Mouse (Mus musculus) limb, embryonic 14.5 days (tissue): ENCODE measurements around the gene Zbtb20. TPM values are rescaled to one million over a fixed set of nuclear protein-coding genes. Genes with fewer than 3 reads are reported as not detected.

Experiments
- ATAC-seq: fragments of 200-750 bp; cut with Nextera tagmentation; 2 replicates; pipeline ENCODE4 v1.8.0; 2017; ENCODE audit warnings: low read depth, moderate number of reproducible peaks, moderate TSS enrichment; ENCODE audit not compliant: low FRiP score
- DNase-seq: peaks from one replicate; pipeline ENCODE4 v3.0.0-alpha.2; 2015; ENCODE audit warnings: low spot score
- H3K27ac ChIP-seq: fragments of 300-500 bp; sonication (generic); replicated peaks from 2 replicates; pipeline ENCODE4 v1.5.1; 2014; ENCODE audit warnings: low read depth, mild to moderate bottlenecking, low read length, moderate library complexity, mixed read lengths
- H3K27me3 ChIP-seq: fragments of 300-500 bp; sonication (generic); 2 replicates; pipeline ENCODE4 v1.6.1; 2014; ENCODE audit warnings: low read length, mixed read lengths; ENCODE audit not compliant: control insufficient read depth, insufficient read depth
- H3K36me3 ChIP-seq: fragments of 300-500 bp; sonication (generic); 2 replicates; pipeline ENCODE4 v1.6.1; 2014; ENCODE audit warnings: mild to moderate bottlenecking, low read length, moderate library complexity, mixed read lengths; ENCODE audit not compliant: control insufficient read depth, insufficient read depth
- H3K4me1 ChIP-seq: fragments of 300-500 bp; sonication (generic); 2 replicates; pipeline ENCODE4 v1.6.1; 2014; ENCODE audit warnings: antibody characterized with exemption, low read length, mixed read lengths; ENCODE audit not compliant: control insufficient read depth, insufficient read depth
- H3K4me2 ChIP-seq: fragments of 300-500 bp; sonication (generic); replicated peaks from 2 replicates; pipeline ENCODE4 v1.6.1; 2014; ENCODE audit warnings: low read depth, mild to moderate bottlenecking, low read length, moderate library complexity; ENCODE audit not compliant: severe bottlenecking
- H3K4me3 ChIP-seq: fragments of 300-500 bp; sonication (generic); replicated peaks from 2 replicates; pipeline ENCODE4 v1.5.1; 2014; ENCODE audit warnings: low read length
- H3K9ac ChIP-seq: fragments of 300-500 bp; sonication (generic); 2 replicates; pipeline ENCODE4 v1.6.1; 2014; ENCODE audit warnings: mild to moderate bottlenecking, low read depth, low read length, moderate library complexity; ENCODE audit not compliant: severe bottlenecking
- H3K9me3 ChIP-seq: fragments of 300-500 bp; sonication (generic); 2 replicates; pipeline ENCODE4 v1.6.1; 2016; ENCODE audit warnings: low read length; ENCODE audit not compliant: control insufficient read depth
- POLR2A ChIP-seq: fragments of 200-500 bp; IDR thresholded peaks from 2 replicates; pipeline ENCODE4 v1.8.0; 2012; ENCODE audit warnings: inconsistent platforms, mild to moderate bottlenecking, moderate library complexity, borderline replicate concordance; ENCODE audit not compliant: insufficient read depth, insufficient read length; ENCODE audit errors: extremely low read depth
- WGBS: fragments of 180-500 bp; shearing (Covaris S2); extraction: QIAGEN DNeasy Blood & Tissue Kit; methylation state at CpG from one replicate; pipeline ENCODE4 v1.1.7; 2014; 5-methylcytosine and 5-hydroxymethylcytosine counted together
- polyA plus RNA-seq, 2 experiments: library from polyadenylated mRNA; depleted of rRNA in 1 of 2; stranded (reverse) in 1 of 2; unstranded in 1 of 2; fragments of >200 nt; fragmentation: Nextera tagmentation in 1 of 2; extraction: Ambion mirVana in 1 of 2; gene quantifications; 2 replicates each; pipeline versions ENCODE4 v1.2.1 to v1.2.3; 2012 to 2014

The Zbtb20 gene
- polyA plus RNA-seq, 2 experiments: 2.5 to 17.6 TPM

- TF ChIP-seq POLR2A: no peak
- H3K4me1 ChIP-seq: no peaks in the 10 kb centered on the region; the same call in 1 of the 2 replicates
- H3K4me2 ChIP-seq: no peak overlapping the region
- H3K9ac ChIP-seq: no peak overlapping the region
- no peak overlapping the region for H3K4me3 ChIP-seq
- DNase-seq (no peak), ATAC-seq (no peak)
- H3K36me3 ChIP-seq: no peaks in the 10 kb centered on the region
- H3K27ac ChIP-seq: no peak overlapping the region
- WGBS: 47% methylated on average over 9 of the region's 9 CpGs
- H3K9me3 ChIP-seq: no peaks in the 10 kb centered on the region
- no peaks in the 10 kb centered on the region for H3K27me3 ChIP-seq
Measured at GRCm38 (mm10) chr16:43303245-43304197, 427.8 kb downstream of the Zbtb20 start.

- Histone ChIP-seq H3K27me3 (no peaks in the 10 kb centered on the region), H3K27ac (0 out of 2 replicates have a peak overlapping the region, but pooled peaks have one; percentile 6), H3K9ac (no peak overlapping the region), H3K4me2 (no peak overlapping the region), H3K4me1 (peaks cover 10% of the 10 kb centered on the region), H3K9me3 (no peaks in the 10 kb centered on the region), H3K36me3 (no peaks in the 10 kb centered on the region), H3K4me3 (no peak overlapping the region)
- no peak for ATAC-seq
- no peak for DNase-seq
- TF ChIP-seq POLR2A: no peak
- WGBS: 22% methylated on average over 4 of the region's 4 CpGs
Measured at GRCm38 (mm10) chr16:43309968-43310431, 434.3 kb downstream of the Zbtb20 start.

GRCm38 (mm10) chr16:43324009-43324408 lies 448.3 kb downstream of the Zbtb20 start:
- ATAC-seq (no peak), DNase-seq (no peak)
- Histone ChIP-seq H3K9me3 (no peaks in the 10 kb centered on the region), H3K4me3 (no peak overlapping the region), H3K4me1 (no peaks in the 10 kb centered on the region), H3K27me3 (no peaks in the 10 kb centered on the region), H3K36me3 (no peaks in the 10 kb centered on the region), H3K9ac (no peak overlapping the region), H3K27ac (no peak overlapping the region), H3K4me2 (no peak overlapping the region)
- TF ChIP-seq POLR2A: no peak
- WGBS: 62% methylated on average over 3 of the region's 3 CpGs

- Histone ChIP-seq H3K9ac (no peak overlapping the region), H3K36me3 (no peaks in the 10 kb centered on the region), H3K27ac (no peak overlapping the region), H3K4me2 (no peak overlapping the region), H3K27me3 (no peaks in the 10 kb centered on the region), H3K4me1 (0 out of 2 replicates have a peak, but pooled peaks cover 2% of the 10 kb centered on the region), H3K4me3 (no peak overlapping the region), H3K9me3 (no peaks in the 10 kb centered on the region)
- 93% methylated on average over 1 of the region's 1 CpGs for WGBS
- no peak for DNase-seq
- no peak for TF ChIP-seq POLR2A
- ATAC-seq: no peak
Measured at GRCm38 (mm10) chr16:43328221-43328620, 452.5 kb downstream of the Zbtb20 start.

GRCm38 (mm10) chr16:43330206-43330605 lies 454.5 kb downstream of the Zbtb20 start:
- no peaks in the 10 kb centered on the region for H3K9me3 ChIP-seq
- TF ChIP-seq POLR2A: no peak
- H3K27ac ChIP-seq: no peak overlapping the region
- 90% methylated on average over 3 of the region's 3 CpGs for WGBS
- no peaks in the 10 kb centered on the region for H3K36me3 ChIP-seq
- peaks cover 10% of the 10 kb centered on the region; the same call in 1 of the 2 replicates for H3K4me1 ChIP-seq
- no peak for ATAC-seq
- no peak overlapping the region for H3K4me3 ChIP-seq
- H3K4me2 ChIP-seq: no peak overlapping the region
- H3K27me3 ChIP-seq: no peaks in the 10 kb centered on the region
- DNase-seq: no peak
- no peak overlapping the region for H3K9ac ChIP-seq
